Mouse (Mus musculus) liver, postnatal 0 days (tissue): ENCODE results near the gene Fbxl18. TPM values are rescaled to one million over a fixed set of nuclear protein-coding genes. Genes with fewer than 3 reads are reported as not detected.
A peak's percentile ranks its signal among the peaks of the same experiment; 100 is the strongest.

ENCODE experiments used
- ATAC-seq: fragments of 200-750 bp; cut with Nextera tagmentation; 2 replicates; pipeline ENCODE4 v1.8.0; 2017; ENCODE audit warnings: mild to moderate bottlenecking, moderate library complexity
- DNase-seq: peaks from one replicate; pipeline ENCODE4 v3.0.0-alpha.2; 2016
- H3K27ac ChIP-seq: fragments of 300-500 bp; sonication (generic); 2 replicates; pipeline ENCODE4 v1.5.1; 2014; ENCODE audit warnings: antibody characterized with exemption, moderate library complexity, mild to moderate bottlenecking, low read depth
- H3K27me3 ChIP-seq: fragments of 300-500 bp; sonication (generic); 2 replicates; pipeline ENCODE4 v1.6.1; 2014; ENCODE audit warnings: low read length, control low read depth, mixed read lengths; ENCODE audit not compliant: insufficient read depth
- H3K36me3 ChIP-seq: fragments of 300-500 bp; sonication (generic); replicated peaks from 2 replicates; pipeline ENCODE4 v1.6.1; 2014; ENCODE audit warnings: mild to moderate bottlenecking, control low read depth, low read length, moderate library complexity, mixed read lengths; ENCODE audit not compliant: insufficient read depth
- H3K4me1 ChIP-seq: fragments of 300-500 bp; sonication (generic); 2 replicates; pipeline ENCODE4 v1.6.1; 2014; ENCODE audit warnings: antibody characterized with exemption, mild to moderate bottlenecking, control low read depth; ENCODE audit not compliant: insufficient read depth
- H3K4me2 ChIP-seq: fragments of 300-500 bp; sonication (generic); 2 replicates; pipeline ENCODE4 v1.6.1; 2014; ENCODE audit warnings: low read depth, mild to moderate bottlenecking, low read length, moderate library complexity, mixed read lengths
- H3K4me3 ChIP-seq: fragments of 300-500 bp; sonication (generic); 2 replicates; pipeline ENCODE4 v1.5.1; 2014; ENCODE audit warnings: low read depth, low read length
- H3K9ac ChIP-seq: fragments of 300-500 bp; sonication (generic); replicated peaks from 2 replicates; pipeline ENCODE4 v1.6.1; 2014; ENCODE audit warnings: mild to moderate bottlenecking, moderate library complexity
- H3K9me3 ChIP-seq: fragments of 300-500 bp; sonication (generic); 2 replicates; pipeline ENCODE4 v1.6.1; 2016; ENCODE audit warnings: mild to moderate bottlenecking, control low read depth, low read length, mixed read lengths
- CTCF ChIP-seq: sonication (generic); IDR thresholded peaks from 2 replicates; pipeline ENCODE4 v1.5.1; 2016; ENCODE audit warnings: antibody characterized with exemption, low read depth
- EP300 ChIP-seq: IDR thresholded peaks from 2 replicates; pipeline ENCODE4 v1.6.1; 2016; ENCODE audit warnings: antibody characterized with exemption, low read depth, mild to moderate bottlenecking
- WGBS: fragments of 180-500 bp; shearing (Covaris S2); extraction: QIAGEN DNeasy Blood & Tissue Kit; methylation state at CpG from one replicate; pipeline ENCODE4 v1.1.7; 2014; ENCODE audit not compliant: insufficient replicate concordance; 5-methylcytosine and 5-hydroxymethylcytosine counted together
- polyA plus RNA-seq: library from polyadenylated mRNA; unstranded; fragments of >200 nt; fragmentation: Nextera tagmentation; extraction: Ambion mirVana; gene quantifications from 2 replicates; pipeline ENCODE4 v1.2.1, GENCODE M21; 2015

Fbxl18 gene
- polyA plus RNA-seq, 1 experiment from 2014 or later = 3.2 TPM

GRCm38 (mm10) chr5:142850916-142851680 lies 44.1 kb downstream of the Fbxl18 start:
- H3K9me3 ChIP-seq = no peaks in the 10 kb centered on the region
- H3K9ac ChIP-seq = no peak overlapping the region
- no peak for TF ChIP-seq CTCF
- TF ChIP-seq EP300 = no peak
- H3K4me1 ChIP-seq = no peaks in the 10 kb centered on the region
- ATAC-seq (no peak), DNase-seq (no peak)
- no peak overlapping the region for H3K4me2 ChIP-seq
- H3K27ac ChIP-seq = no peak overlapping the region
- H3K36me3 ChIP-seq = no peaks in the 10 kb centered on the region
- no peaks in the 10 kb centered on the region for H3K27me3 ChIP-seq
- no peak overlapping the region for H3K4me3 ChIP-seq
- 67% methylated on average over 7 of the region's 7 CpGs for WGBS

DNA sequence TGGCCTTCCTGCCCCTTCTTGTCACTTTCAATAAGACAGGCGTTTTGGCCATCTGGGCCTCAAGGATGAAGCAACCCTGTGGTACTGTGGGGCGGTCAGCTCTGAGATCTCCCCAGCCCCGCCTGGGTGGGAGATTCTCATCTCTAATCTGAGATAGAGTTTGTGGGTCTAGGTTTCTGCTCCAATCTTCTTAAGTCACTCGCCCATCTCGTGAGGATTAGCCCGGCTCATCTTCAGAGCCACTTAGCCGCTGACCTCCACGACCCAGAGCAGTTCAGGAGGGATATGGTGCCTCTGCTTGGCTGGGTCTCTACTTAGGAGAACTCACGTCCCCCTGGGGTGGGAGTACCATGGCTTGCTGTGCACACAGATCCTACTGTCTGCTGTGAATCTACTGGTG lies 44.7 kb downstream of the Fbxl18 start:
- Histone ChIP-seq H3K9me3 (no peaks in the 10 kb centered on the region), H3K9ac (no peak overlapping the region), H3K27me3 (no peaks in the 10 kb centered on the region), H3K27ac (no peak overlapping the region), H3K36me3 (no peaks in the 10 kb centered on the region), H3K4me3 (no peak overlapping the region), H3K4me2 (no peak overlapping the region), H3K4me1 (no peaks in the 10 kb centered on the region)
- no peak for DNase-seq
- TF ChIP-seq EP300 (no peak), CTCF (no peak)
- ATAC-seq = no peak
- 71% methylated on average over 9 of the region's 9 CpGs for WGBS

- no peak for DNase-seq
- Histone ChIP-seq H3K27me3 (no peaks in the 10 kb centered on the region), H3K36me3 (no peaks in the 10 kb centered on the region), H3K27ac (no peak overlapping the region), H3K9ac (no peak overlapping the region), H3K9me3 (no peaks in the 10 kb centered on the region), H3K4me1 (no peaks in the 10 kb centered on the region), H3K4me3 (no peak overlapping the region), H3K4me2 (no peak overlapping the region)
- WGBS = 88% methylated on average over 7 of the region's 7 CpGs
- TF ChIP-seq CTCF (no peak), EP300 (no peak)
- no peak for ATAC-seq
Observed at GRCm38 (mm10) chr5:142848911-142849310, 46.3 kb downstream of the Fbxl18 start.

DNA sequence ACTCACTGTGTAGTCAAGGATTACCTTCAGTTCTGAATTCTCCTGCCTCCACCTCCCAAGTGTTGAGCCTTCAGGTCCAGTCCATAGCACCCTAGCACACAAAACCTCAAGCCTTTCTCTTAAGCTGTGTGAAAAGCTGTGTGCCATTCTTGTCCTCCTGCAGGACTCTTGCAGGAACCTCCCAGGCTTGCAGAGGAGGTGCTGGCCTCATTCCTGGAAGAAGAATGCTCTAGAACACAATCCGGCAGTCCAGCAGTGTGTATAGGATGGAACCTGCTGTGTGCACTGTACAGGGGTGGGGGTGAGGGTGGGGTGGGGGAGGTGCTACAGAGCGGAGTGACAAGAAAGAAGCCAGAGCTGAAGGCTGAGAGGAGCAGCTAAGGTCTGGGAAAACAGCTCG lies 47.1 kb downstream of the Fbxl18 start:
- Histone ChIP-seq H3K4me3 (no peak overlapping the region), H3K4me2 (no peak overlapping the region), H3K4me1 (no peaks in the 10 kb centered on the region), H3K9me3 (no peaks in the 10 kb centered on the region), H3K27ac (no peak overlapping the region), H3K9ac (no peak overlapping the region), H3K27me3 (no peaks in the 10 kb centered on the region), H3K36me3 (no peaks in the 10 kb centered on the region)
- DNase-seq (no peak), ATAC-seq (no peak)
- TF ChIP-seq EP300 (no peak), CTCF (no peak)
- 62% methylated on average over 3 of the region's 3 CpGs for WGBS

- Histone ChIP-seq H3K36me3 (no peaks in the 10 kb centered on the region), H3K4me1 (no peaks in the 10 kb centered on the region), H3K27ac (no peak overlapping the region), H3K9ac (no peak overlapping the region), H3K4me3 (no peak overlapping the region), H3K9me3 (no peaks in the 10 kb centered on the region), H3K27me3 (no peaks in the 10 kb centered on the region), H3K4me2 (no peak overlapping the region)
- no peak for TF ChIP-seq EP300
- TF ChIP-seq CTCF = peak; percentile 64
- no peak for ATAC-seq
- DNase-seq = peak; percentile 56
- WGBS = 53% methylated on average over 8 of the region's 8 CpGs
Observed at GRCm38 (mm10) chr5:142844467-142844866, 50.8 kb downstream of the Fbxl18 start.

- H3K27ac ChIP-seq = no peak overlapping the region
- 33% methylated on average over 7 of the region's 7 CpGs for WGBS
Observed at GRCm38 (mm10) chr5:142842137-142842642, 53.0 kb downstream of the Fbxl18 start.

More at GRCm38 (mm10) chr5:142842137-142842642, 53.0 kb downstream of the Fbxl18 start:
- no peak overlapping the region for H3K9ac ChIP-seq
- peak; percentile 69 for TF ChIP-seq CTCF
- no peak for TF ChIP-seq EP300
- no peaks in the 10 kb centered on the region for H3K36me3 ChIP-seq
- H3K4me1 ChIP-seq = no peaks in the 10 kb centered on the region
- H3K4me2 ChIP-seq = no peak overlapping the region
- H3K27me3 ChIP-seq = no peaks in the 10 kb centered on the region
- DNase-seq = no peak
- no peak for ATAC-seq
- no peak overlapping the region for H3K4me3 ChIP-seq
- no peaks in the 10 kb centered on the region for H3K9me3 ChIP-seq
